Mouse (Mus musculus) small intestine, adult 2 months (tissue): ENCODE measurements at regions not wholly inside any gene's neighbourhood (a gene's known extent, or its start where the extent isn't known, plus 50 kb on each side); places are given as distances from the start of the nearest gene placed in this dataset.

ENCODE experiments used
- CTCF ChIP-seq: fragments of 200-500 bp; IDR thresholded peaks from 2 replicates; pipeline ENCODE4 v1.5.1; 2012; ENCODE audit warnings: low read depth, mild to moderate bottlenecking, control low read depth, inconsistent platforms, low read length, moderate library complexity, mixed read lengths; ENCODE audit not compliant: insufficient replicate concordance, insufficient read length; ENCODE audit errors: extremely low read depth
- POLR2A ChIP-seq: fragments of 200-500 bp; IDR thresholded peaks from 2 replicates; pipeline ENCODE4 v1.6.1; 2012; ENCODE audit warnings: low read depth, mild to moderate bottlenecking, control low read depth, inconsistent platforms, low read length, moderate library complexity

- TF ChIP-seq CTCF, result no peak
- TF ChIP-seq POLR2A, result no peak
Observed at GRCm38 (mm10) chr15:61608301-61608731, 685.5 kb upstream of the A1bg start.
